Mouse (Mus musculus): ENCODE measurements around the gene Qars. TPM values are rescaled to one million over a fixed set of nuclear protein-coding genes. Genes with fewer than 3 reads are reported as not detected.

Gene Qars
- polyA plus RNA-seq, 1 experiment from 2014 or later, result 69.1 TPM

GRCm38 (mm10) chr9:108489702-108490558, 17.6 kb upstream of the Qars start:
- Histone ChIP-seq H3K36me3 (peaks cover 50% of the 10 kb centered on the region), H3K27ac (replicated peaks) (peak overlapping the region; percentile 98), H3K4me1 (replicated peaks) (peaks cover 26% of the 10 kb centered on the region), H3K27me3 (no peaks in the 10 kb centered on the region), H3K9me3 (no peaks in the 10 kb centered on the region), H3K4me2 (peak overlapping the region; percentile 98), H3K9ac (peak overlapping the region; percentile 95), H3K4me3 (peak overlapping the region; percentile 88)
- ATAC-seq (ENCODE audit: low read depth), result peak; percentile 55
- 66% methylated on average over 26 of the region's 26 CpGs for WGBS

- peaks cover 56% of the 10 kb centered on the region for H3K36me3 ChIP-seq
- peak; percentile 95 for ATAC-seq (ENCODE audit: low read depth)
- under 1% methylated on average over 69 of the region's 69 CpGs for WGBS
Measured at GRCm38 (mm10) chr9:108490559-108491285, 16.8 kb upstream of the Qars start, which contains the start of gene Usp19. Usp19 (plus strand) TSS chr9:108490602.

GRCm38 (mm10) chr9:108491286-108491580, 16.3 kb upstream of the Qars start:
- Histone ChIP-seq H3K9me3 (no peaks in the 10 kb centered on the region), H3K27ac (replicated peaks) (peak overlapping the region; percentile 98), H3K4me3 (peak overlapping the region; percentile 88), H3K4me1 (replicated peaks) (peaks cover 26% of the 10 kb centered on the region), H3K27me3 (no peaks in the 10 kb centered on the region), H3K9ac (peak overlapping the region; percentile 95), H3K36me3 (peaks cover 56% of the 10 kb centered on the region), H3K4me2 (peak overlapping the region; percentile 98)
- no peak for ATAC-seq (ENCODE audit: low read depth)
- 11% methylated on average over 12 of the region's 12 CpGs for WGBS

More at GRCm38 (mm10) chr9:108490559-108491285, 16.8 kb upstream of the Qars start, which contains the start of gene Usp19:
- H3K27me3 ChIP-seq, result no peaks in the 10 kb centered on the region
- peak within 1 kb of the TSS; percentile 88 for H3K4me3 ChIP-seq
- peaks cover 26% of the 10 kb centered on the region for H3K4me1 ChIP-seq (replicated peaks)
- H3K27ac ChIP-seq (replicated peaks), result peak within 1 kb of the TSS; percentile 98
- peak within 1 kb of the TSS; percentile 95 for H3K9ac ChIP-seq
- peak within 1 kb of the TSS; percentile 98 for H3K4me2 ChIP-seq
- no peaks in the 10 kb centered on the region for H3K9me3 ChIP-seq

- Histone ChIP-seq H3K4me1 (replicated peaks) (peaks cover 26% of the 10 kb centered on the region), H3K4me3 (peak overlapping the region; percentile 88), H3K4me2 (peak overlapping the region; percentile 98), H3K27ac (replicated peaks) (no peak overlapping the region), H3K9me3 (no peaks in the 10 kb centered on the region), H3K9ac (peak overlapping the region; percentile 95), H3K27me3 (no peaks in the 10 kb centered on the region), H3K36me3 (peaks cover 61% of the 10 kb centered on the region)
- WGBS, result 84% methylated on average over 16 of the region's 16 CpGs
- no peak for ATAC-seq (ENCODE audit: low read depth)
Measured at GRCm38 (mm10) chr9:108492043-108492750, 15.3 kb upstream of the Qars start.

GRCm38 (mm10) chr9:108493246-108493645, 14.3 kb upstream of the Qars start:
- H3K4me1 ChIP-seq (replicated peaks), result peaks cover 26% of the 10 kb centered on the region
- 96% methylated on average over 8 of the region's 8 CpGs for WGBS
- no peak overlapping the region for H3K4me3 ChIP-seq
- H3K27me3 ChIP-seq, result no peaks in the 10 kb centered on the region
- no peak overlapping the region for H3K9ac ChIP-seq
- H3K36me3 ChIP-seq, result peaks cover 69% of the 10 kb centered on the region
- H3K27ac ChIP-seq (replicated peaks), result no peak overlapping the region
- no peak overlapping the region for H3K4me2 ChIP-seq
- H3K9me3 ChIP-seq, result no peaks in the 10 kb centered on the region
- ATAC-seq (ENCODE audit: low read depth), result no peak

GRCm38 (mm10) chr9:108494146-108494825, 13.2 kb upstream of the Qars start:
- 95% methylated on average over 19 of the region's 19 CpGs for WGBS
- Histone ChIP-seq H3K4me2 (no peak overlapping the region), H3K9ac (no peak overlapping the region), H3K9me3 (no peaks in the 10 kb centered on the region), H3K4me1 (replicated peaks) (peaks cover 26% of the 10 kb centered on the region), H3K27me3 (no peaks in the 10 kb centered on the region), H3K4me3 (no peak overlapping the region), H3K27ac (replicated peaks) (no peak overlapping the region), H3K36me3 (peaks cover 75% of the 10 kb centered on the region)
- no peak for ATAC-seq (ENCODE audit: low read depth)

GRCm38 (mm10) chr9:108494905-108495304, 12.6 kb upstream of the Qars start:
- no peak overlapping the region for H3K4me3 ChIP-seq
- peaks cover 81% of the 10 kb centered on the region for H3K36me3 ChIP-seq
- no peaks in the 10 kb centered on the region for H3K27me3 ChIP-seq
- H3K4me2 ChIP-seq, result no peak overlapping the region
- H3K9me3 ChIP-seq, result no peaks in the 10 kb centered on the region
- no peak for ATAC-seq (ENCODE audit: low read depth)
- WGBS, result 84% methylated on average over 10 of the region's 10 CpGs
- no peak overlapping the region for H3K9ac ChIP-seq
- no peak overlapping the region for H3K27ac ChIP-seq (replicated peaks)
- H3K4me1 ChIP-seq (replicated peaks), result peaks cover 21% of the 10 kb centered on the region

GRCm38 (mm10) chr9:108499231-108499630, 8.3 kb upstream of the Qars start:
- Histone ChIP-seq H3K27ac (replicated peaks) (no peak overlapping the region), H3K4me1 (replicated peaks) (no peaks in the 10 kb centered on the region), H3K4me3 (no peak overlapping the region), H3K36me3 (peaks cover 96% of the 10 kb centered on the region), H3K4me2 (no peak overlapping the region), H3K9me3 (no peaks in the 10 kb centered on the region), H3K27me3 (no peaks in the 10 kb centered on the region), H3K9ac (no peak overlapping the region)
- no peak for ATAC-seq (ENCODE audit: low read depth)
- 97% methylated on average over 7 of the region's 7 CpGs for WGBS

GRCm38 (mm10) chr9:108499943-108500342, 7.6 kb upstream of the Qars start:
- Histone ChIP-seq H3K9me3 (no peaks in the 10 kb centered on the region), H3K27me3 (no peaks in the 10 kb centered on the region), H3K4me3 (no peak overlapping the region), H3K27ac (replicated peaks) (no peak overlapping the region), H3K4me2 (no peak overlapping the region), H3K9ac (no peak overlapping the region), H3K4me1 (replicated peaks) (no peaks in the 10 kb centered on the region), H3K36me3 (peaks cover 89% of the 10 kb centered on the region)
- no peak for ATAC-seq (ENCODE audit: low read depth)
- 95% methylated on average over 15 of the region's 15 CpGs for WGBS

- H3K9me3 ChIP-seq, result no peaks in the 10 kb centered on the region
- H3K27ac ChIP-seq (replicated peaks), result no peak overlapping the region
- H3K27me3 ChIP-seq, result no peaks in the 10 kb centered on the region
- H3K9ac ChIP-seq, result 0 out of 2 replicates have a peak overlapping the region, but pooled peaks have one; percentile 78
- peak overlapping the region; percentile 73; the same call in 1 of the 2 replicates for H3K4me3 ChIP-seq
- H3K36me3 ChIP-seq, result peaks cover 45% of the 10 kb centered on the region
- ATAC-seq (ENCODE audit: low read depth), result no peak
- H3K4me1 ChIP-seq (replicated peaks), result peaks cover 19% of the 10 kb centered on the region
- peak overlapping the region; percentile 93 for H3K4me2 ChIP-seq
- WGBS, result 85% methylated on average over 7 of the region's 7 CpGs
Measured at GRCm38 (mm10) chr9:108506901-108507300, 605 bp upstream of the Qars start.

- H3K9ac ChIP-seq, result peak overlapping the region; percentile 78
- H3K27ac ChIP-seq (replicated peaks), result no peak overlapping the region
Measured at GRCm38 (mm10) chr9:108508776-108509175, 1.3 kb downstream of the Qars start.

More at GRCm38 (mm10) chr9:108508776-108509175, 1.3 kb downstream of the Qars start:
- Histone ChIP-seq H3K9me3 (no peaks in the 10 kb centered on the region), H3K4me1 (replicated peaks) (peaks cover 19% of the 10 kb centered on the region), H3K27me3 (no peaks in the 10 kb centered on the region), H3K36me3 (peaks cover 45% of the 10 kb centered on the region), H3K4me2 (peak overlapping the region; percentile 93), H3K4me3 (peak overlapping the region; percentile 73)
- ATAC-seq (ENCODE audit: low read depth), result no peak
- WGBS, result 85% methylated on average over 7 of the region's 7 CpGs
